Mouse (Mus musculus) neural tube, embryonic 12.5 days (tissue): Measurements from ENCODE around the gene Mrps11. TPM values are rescaled to one million over a fixed set of nuclear protein-coding genes. Genes with fewer than 3 reads are reported as not detected.

Experiments
- ATAC-seq: fragments of 200-750 bp; cut with Nextera tagmentation; 2 replicates; pipeline ENCODE4 v1.8.0; 2017; ENCODE audit warnings: low read depth, mild to moderate bottlenecking, moderate TSS enrichment, moderate library complexity; ENCODE audit not compliant: low FRiP score
- H3K27ac ChIP-seq: fragments of 300-500 bp; sonication (generic); 2 replicates; pipeline ENCODE4 v1.5.1; 2016
- H3K27me3 ChIP-seq: fragments of 300-500 bp; sonication (generic); replicated peaks from 2 replicates; pipeline ENCODE4 v1.6.1; 2016; ENCODE audit warnings: mild to moderate bottlenecking
- H3K36me3 ChIP-seq: fragments of 300-500 bp; sonication (generic); 2 replicates; pipeline ENCODE4 v1.6.1; 2016; ENCODE audit warnings: mild to moderate bottlenecking
- H3K4me1 ChIP-seq: fragments of 300-500 bp; sonication (generic); 2 replicates; pipeline ENCODE4 v1.6.1; 2016
- H3K4me2 ChIP-seq: fragments of 300-500 bp; sonication (generic); replicated peaks from 2 replicates; pipeline ENCODE4 v1.6.1; 2016; ENCODE audit warnings: mild to moderate bottlenecking
- H3K4me3 ChIP-seq: fragments of 300-500 bp; sonication (generic); 2 replicates; pipeline ENCODE4 v1.5.1; 2016
- H3K9ac ChIP-seq: fragments of 300-500 bp; sonication (generic); 2 replicates; pipeline ENCODE4 v1.6.1; 2016; ENCODE audit warnings: mild to moderate bottlenecking
- H3K9me3 ChIP-seq: fragments of 300-500 bp; sonication (generic); 2 replicates; pipeline ENCODE4 v1.6.1; 2016; ENCODE audit warnings: mild to moderate bottlenecking
- WGBS: fragments of 180-500 bp; shearing (Covaris S2); methylation state at CpG from one replicate; pipeline ENCODE4 v1.1.7; 2016; 5-methylcytosine and 5-hydroxymethylcytosine counted together
- polyA plus RNA-seq: library from polyadenylated mRNA; unstranded; fragments of >200 nt; fragmentation: Nextera tagmentation; extraction: Ambion mirVana; gene quantifications from 2 replicates; pipeline ENCODE4 v1.2.1, GENCODE M21; 2016

The Mrps11 gene
- polyA plus RNA-seq, result 70.1 and 70.8 TPM in 2 replicates

DNA sequence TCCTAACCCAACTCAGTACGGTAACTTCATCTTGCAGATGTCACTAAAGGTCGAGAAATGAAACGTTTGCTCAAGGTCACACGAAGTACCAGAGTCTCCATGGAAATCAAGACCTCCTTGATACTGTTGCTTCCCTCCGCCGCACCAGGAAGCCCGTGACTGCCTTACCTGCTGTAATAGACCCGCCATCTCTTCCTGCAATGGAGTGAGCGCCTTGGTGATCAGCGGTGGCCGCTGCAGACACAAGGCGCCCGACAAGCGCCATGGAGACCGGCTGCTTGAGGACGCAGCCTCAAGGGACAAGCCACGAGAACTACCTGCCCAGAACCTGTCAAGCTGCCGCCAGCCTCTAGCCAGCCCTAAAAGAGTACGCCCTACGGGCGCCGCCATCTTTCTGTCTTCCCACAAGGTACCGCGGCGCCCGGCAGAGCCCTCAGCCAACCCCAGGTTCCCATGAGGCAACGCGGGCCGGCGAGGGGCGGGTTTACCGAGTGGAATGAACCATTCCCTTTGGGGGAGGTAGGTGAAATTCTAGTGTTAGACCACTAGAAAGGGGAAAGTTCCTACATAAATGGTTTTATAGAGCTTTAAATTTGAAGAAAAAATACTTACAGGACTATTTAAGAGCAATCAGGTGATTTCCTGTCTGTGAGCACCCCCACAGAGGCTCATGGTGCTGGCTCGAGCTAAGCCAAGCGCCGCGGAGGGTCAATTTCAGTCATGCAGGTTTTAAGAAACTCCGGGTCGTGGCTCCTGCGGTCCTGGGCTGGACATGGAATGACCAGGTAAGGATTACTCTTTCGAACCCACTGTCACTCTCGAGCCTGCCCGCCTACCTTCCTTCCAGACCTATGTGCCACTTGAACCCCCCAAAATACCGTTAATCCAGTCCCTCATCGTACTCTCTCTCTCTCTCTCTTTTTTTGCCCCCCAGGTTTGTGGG, at the start of gene Mrps11, which contains the start of gene Mrpl46:
Gene Mrps11 (plus strand): TSS at position 481 of the 943 bp plus-strand sequence.
Gene Mrpl46 (minus strand): TSS at position 893 of the 943 bp plus-strand sequence.
- Histone ChIP-seq H3K9me3 (no peaks in the 10 kb centered on the region), H3K27ac (no peak within 1 kb of the TSS), H3K4me2 (peak within 1 kb of the TSS; percentile 71), H3K36me3 (peaks cover 22% of the 10 kb centered on the region), H3K4me3 (peak within 1 kb of the TSS; percentile 84), H3K27me3 (no peaks in the 10 kb centered on the region), H3K9ac (peak within 1 kb of the TSS; percentile 76), H3K4me1 (peaks cover 10% of the 10 kb centered on the region)
- under 1% methylated on average over 44 of the region's 44 CpGs for WGBS
- ATAC-seq, result peak; percentile 98

DNA sequence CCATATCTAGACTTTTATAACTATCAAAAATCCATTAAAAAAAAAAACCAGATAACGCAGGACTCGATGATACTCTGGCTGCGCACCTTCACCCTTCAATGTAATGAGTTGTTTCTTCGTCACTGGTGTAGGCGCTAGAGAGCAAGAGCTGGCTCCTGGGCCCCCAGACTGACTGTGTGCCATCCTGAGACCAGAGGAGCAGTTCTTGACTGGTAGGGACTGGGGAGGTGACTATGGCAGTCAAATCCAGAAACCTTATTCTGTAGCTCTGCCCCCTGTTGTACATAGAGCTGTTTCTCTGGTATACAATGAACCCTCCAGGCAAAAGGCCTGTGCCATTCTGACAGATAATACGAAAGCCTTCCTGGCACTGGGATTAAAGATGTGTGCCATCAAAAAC, 45.7 kb upstream of the Mrps11 start:
- Histone ChIP-seq H3K36me3 (no peaks in the 10 kb centered on the region), H3K4me2 (no peak overlapping the region), H3K9ac (no peak overlapping the region), H3K4me1 (no peaks in the 10 kb centered on the region), H3K27ac (no peak overlapping the region), H3K4me3 (no peak overlapping the region), H3K27me3 (no peaks in the 10 kb centered on the region), H3K9me3 (no peaks in the 10 kb centered on the region)
- 92% methylated on average over 6 of the region's 6 CpGs for WGBS
- no peak for ATAC-seq

- no peak within 1 kb of the TSS for H3K9ac ChIP-seq
- WGBS, result 85% methylated on average over 5 of the region's 5 CpGs
- H3K27me3 ChIP-seq, result no peaks in the 10 kb centered on the region
- no peaks in the 10 kb centered on the region for H3K4me1 ChIP-seq
- ATAC-seq, result no peak
- no peak within 1 kb of the TSS for H3K4me3 ChIP-seq
- no peak within 1 kb of the TSS for H3K27ac ChIP-seq
- no peak within 1 kb of the TSS for H3K4me2 ChIP-seq
- no peaks in the 10 kb centered on the region for H3K36me3 ChIP-seq
- H3K9me3 ChIP-seq, result no peaks in the 10 kb centered on the region
Measured at GRCm38 (mm10) chr7:78737614-78738210, 45.2 kb upstream of the Mrps11 start, which contains the start of gene Ntrk3. Ntrk3 (minus strand) TSS chr7:78738012.

GRCm38 (mm10) chr7:78739351-78740000, 43.4 kb upstream of the Mrps11 start:
- no peaks in the 10 kb centered on the region for H3K27me3 ChIP-seq
- no peak overlapping the region for H3K9ac ChIP-seq
- no peak overlapping the region for H3K4me3 ChIP-seq
- WGBS, result 71% methylated on average over 8 of the region's 8 CpGs
- no peaks in the 10 kb centered on the region for H3K36me3 ChIP-seq
- no peak overlapping the region for H3K4me2 ChIP-seq
- ATAC-seq, result no peak
- H3K9me3 ChIP-seq, result no peaks in the 10 kb centered on the region
- no peak overlapping the region for H3K27ac ChIP-seq
- H3K4me1 ChIP-seq, result no peaks in the 10 kb centered on the region

GRCm38 (mm10) chr7:78743731-78744385, 39.1 kb upstream of the Mrps11 start:
- Histone ChIP-seq H3K4me3 (no peak overlapping the region), H3K27me3 (no peaks in the 10 kb centered on the region), H3K4me1 (no peaks in the 10 kb centered on the region), H3K27ac (no peak overlapping the region), H3K9me3 (no peaks in the 10 kb centered on the region), H3K9ac (no peak overlapping the region), H3K4me2 (no peak overlapping the region), H3K36me3 (no peaks in the 10 kb centered on the region)
- no peak for ATAC-seq
- WGBS, result 75% methylated on average over 5 of the region's 5 CpGs

- Histone ChIP-seq H3K4me1 (no peaks in the 10 kb centered on the region), H3K4me3 (no peak overlapping the region), H3K27me3 (no peaks in the 10 kb centered on the region), H3K36me3 (no peaks in the 10 kb centered on the region), H3K9me3 (no peaks in the 10 kb centered on the region), H3K27ac (no peak overlapping the region), H3K9ac (no peak overlapping the region), H3K4me2 (no peak overlapping the region)
- WGBS, result 91% methylated on average over 4 of the region's 4 CpGs
- no peak for ATAC-seq
Measured at GRCm38 (mm10) chr7:78752961-78753360, 30.0 kb upstream of the Mrps11 start.

GRCm38 (mm10) chr7:78753752-78754457, 29.0 kb upstream of the Mrps11 start:
- Histone ChIP-seq H3K27me3 (no peaks in the 10 kb centered on the region), H3K4me1 (no peaks in the 10 kb centered on the region), H3K27ac (no peak overlapping the region), H3K36me3 (no peaks in the 10 kb centered on the region), H3K4me2 (no peak overlapping the region), H3K9ac (no peak overlapping the region), H3K4me3 (no peak overlapping the region), H3K9me3 (no peaks in the 10 kb centered on the region)
- WGBS, result 85% methylated on average over 7 of the region's 7 CpGs
- no peak for ATAC-seq

DNA sequence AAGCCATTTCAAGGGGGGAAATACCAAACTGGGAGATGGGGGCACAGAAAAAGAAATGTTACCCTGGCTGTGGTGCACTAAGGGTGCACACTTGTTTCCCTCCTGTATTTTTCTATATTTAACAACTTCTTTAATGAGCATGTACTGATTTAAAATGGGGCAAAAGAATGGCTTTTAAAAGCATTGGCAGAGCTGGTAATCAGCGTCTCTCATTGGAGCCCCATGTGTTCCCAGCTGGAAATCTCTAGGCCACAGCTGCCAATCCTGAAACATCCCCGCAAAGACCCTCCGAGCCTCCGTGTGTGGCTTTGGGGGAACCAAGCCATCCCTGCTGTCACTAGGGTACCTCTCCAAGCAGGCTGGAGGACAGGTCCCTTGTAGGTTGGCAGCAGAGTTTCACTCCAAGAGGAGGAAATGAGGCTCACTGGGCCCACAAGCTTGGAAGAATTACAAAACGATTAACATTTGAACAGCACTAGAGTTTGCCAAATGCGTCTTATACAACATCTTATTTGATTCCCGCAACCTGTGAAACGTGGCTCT, 28.4 kb upstream of the Mrps11 start:
- no peaks in the 10 kb centered on the region for H3K36me3 ChIP-seq
- no peak overlapping the region for H3K9ac ChIP-seq
- no peak overlapping the region for H3K4me2 ChIP-seq
- H3K27me3 ChIP-seq, result no peaks in the 10 kb centered on the region
- no peak for ATAC-seq
- 65% methylated on average over 8 of the region's 8 CpGs for WGBS
- no peaks in the 10 kb centered on the region for H3K4me1 ChIP-seq
- no peaks in the 10 kb centered on the region for H3K9me3 ChIP-seq
- no peak overlapping the region for H3K4me3 ChIP-seq
- no peak overlapping the region for H3K27ac ChIP-seq

DNA sequence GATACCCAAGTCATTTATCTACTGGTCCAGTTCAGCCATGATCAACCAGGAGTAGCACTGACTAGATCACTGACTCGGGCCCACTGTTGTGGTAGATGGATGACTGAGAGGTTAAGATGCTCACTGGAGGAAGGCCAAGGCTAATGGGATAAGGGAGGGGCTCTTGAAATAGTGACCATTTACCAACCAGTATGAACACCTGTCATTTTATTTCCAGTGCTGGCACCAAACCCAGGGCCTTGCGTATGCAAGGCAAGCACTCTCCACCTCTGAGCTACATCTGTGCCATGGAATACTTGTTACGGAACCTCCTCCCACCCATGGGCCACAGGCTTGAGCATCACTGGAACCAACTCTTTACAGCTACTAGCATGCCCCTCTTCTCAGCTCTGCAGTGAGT, 19.1 kb upstream of the Mrps11 start:
- Histone ChIP-seq H3K4me2 (no peak overlapping the region), H3K4me1 (no peaks in the 10 kb centered on the region), H3K4me3 (no peak overlapping the region), H3K9me3 (no peaks in the 10 kb centered on the region), H3K9ac (no peak overlapping the region), H3K27me3 (no peaks in the 10 kb centered on the region), H3K36me3 (no peaks in the 10 kb centered on the region), H3K27ac (no peak overlapping the region)
- no peak for ATAC-seq
- WGBS, result 97% methylated on average over 3 of the region's 3 CpGs

DNA sequence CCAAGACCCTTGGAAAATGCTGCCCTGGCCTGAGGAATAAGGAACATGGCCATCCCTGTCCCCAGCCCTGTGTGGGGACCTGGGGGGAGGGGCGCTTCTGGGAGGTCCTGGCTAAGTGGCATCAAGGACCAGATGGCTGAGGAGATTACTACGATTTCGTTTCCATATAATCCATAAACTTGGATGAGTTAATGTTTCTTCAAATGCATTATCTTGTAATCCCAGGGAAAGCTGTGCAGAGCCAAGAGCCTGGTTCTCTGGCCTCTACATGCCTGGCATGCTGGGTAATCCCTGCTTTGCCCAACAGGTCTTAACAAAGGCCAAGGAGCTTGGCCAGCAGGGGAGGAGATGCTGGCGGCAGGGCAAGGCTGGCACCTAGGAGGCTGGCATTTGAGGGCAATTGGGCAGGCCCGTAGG, 17.7 kb upstream of the Mrps11 start:
- H3K36me3 ChIP-seq, result no peaks in the 10 kb centered on the region
- no peaks in the 10 kb centered on the region for H3K27me3 ChIP-seq
- no peaks in the 10 kb centered on the region for H3K9me3 ChIP-seq
- no peak for ATAC-seq
- no peak overlapping the region for H3K27ac ChIP-seq
- no peak overlapping the region for H3K4me3 ChIP-seq
- 85% methylated on average over 5 of the region's 5 CpGs for WGBS
- H3K4me1 ChIP-seq, result no peaks in the 10 kb centered on the region
- H3K4me2 ChIP-seq, result no peak overlapping the region
- H3K9ac ChIP-seq, result no peak overlapping the region

- peak; percentile 85 for ATAC-seq
- no peak overlapping the region for H3K27ac ChIP-seq
- no peaks in the 10 kb centered on the region for H3K36me3 ChIP-seq
- no peak overlapping the region for H3K4me3 ChIP-seq
- H3K9me3 ChIP-seq, result no peaks in the 10 kb centered on the region
- H3K9ac ChIP-seq, result no peak overlapping the region
- 25% methylated on average over 18 of the region's 18 CpGs for WGBS
- no peak overlapping the region; the same call in 1 of the 2 replicates for H3K4me2 ChIP-seq
- no peaks in the 10 kb centered on the region for H3K27me3 ChIP-seq
- no peaks in the 10 kb centered on the region for H3K4me1 ChIP-seq
Measured at GRCm38 (mm10) chr7:78766019-78766683, 16.8 kb upstream of the Mrps11 start.
